Mouse (Mus musculus): ENCODE measurements around the gene Gm26620. TPM values are rescaled to one million over a fixed set of nuclear protein-coding genes. Genes with fewer than 3 reads are reported as not detected.

Gm26620 gene
- 0.59 and 1.3 TPM in 2 replicates for polyA plus RNA-seq (2015; fragmentation: Nextera tagmentation; extraction: Ambion mirVana)

DNA sequence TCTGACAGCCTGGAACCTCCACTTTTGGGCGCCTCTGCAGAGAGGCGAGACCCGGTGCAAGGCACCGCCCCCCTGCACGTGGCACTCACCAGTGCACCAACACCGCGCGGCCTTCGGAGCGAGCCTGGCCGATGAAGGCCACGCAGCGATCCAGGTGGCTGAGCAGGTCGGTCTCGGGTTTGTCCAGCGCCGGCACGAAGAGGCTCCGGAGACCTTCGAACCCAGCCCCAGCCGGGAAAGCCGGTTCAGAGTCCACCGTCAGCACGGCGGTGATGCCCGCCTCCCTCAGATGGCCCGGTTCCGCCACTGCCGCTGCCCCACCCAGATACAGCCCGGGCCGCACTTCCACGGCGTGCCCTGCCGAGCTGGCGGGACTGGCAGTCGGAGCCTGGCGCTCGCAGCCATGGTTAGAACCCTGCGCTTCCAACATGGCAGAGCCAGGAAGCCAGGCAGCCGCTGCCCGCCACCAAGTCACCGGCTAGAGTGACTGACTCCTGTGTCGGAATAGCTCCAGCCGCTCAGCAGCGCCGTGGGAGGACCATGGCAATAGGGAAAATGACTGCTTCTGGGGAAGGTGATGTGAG lies at the start of gene Gm26620, which contains the start of gene Dusp12:
TSS of gene Gm26620 (plus strand) at position 88 of the 584 bp plus-strand sequence.
TSS of gene Dusp12 (minus strand) at position 563 of the 584 bp plus-strand sequence.
- peak; percentile 96 for ATAC-seq
- peak within 1 kb of the TSS; percentile 73 for H3K4me2 ChIP-seq (ENCODE audit: low read length)
- H3K4me1 ChIP-seq (ENCODE audit: control insufficient read depth, insufficient read depth, low read depth, low read length), result peaks cover 12% of the 10 kb centered on the region
- H3K4me3 ChIP-seq (ENCODE audit: low read length), result peak within 1 kb of the TSS; percentile 86
- no peaks in the 10 kb centered on the region for H3K27me3 ChIP-seq (replicated peaks; ENCODE audit: control insufficient read depth, insufficient read depth, low read length)
- peak within 1 kb of the TSS; percentile 87 for H3K27ac ChIP-seq (ENCODE audit: low read depth, low read length)
- WGBS, result 1% methylated on average over 45 of the region's 46 CpGs
- peak within 1 kb of the TSS; percentile 96 for H3K9ac ChIP-seq (ENCODE audit: low read depth, low read length)
- no peaks in the 10 kb centered on the region for H3K9me3 ChIP-seq (ENCODE audit: control insufficient read depth, low read length)
- H3K36me3 ChIP-seq (ENCODE audit: control insufficient read depth, insufficient read depth, low read length), result peaks cover 10% of the 10 kb centered on the region

DNA sequence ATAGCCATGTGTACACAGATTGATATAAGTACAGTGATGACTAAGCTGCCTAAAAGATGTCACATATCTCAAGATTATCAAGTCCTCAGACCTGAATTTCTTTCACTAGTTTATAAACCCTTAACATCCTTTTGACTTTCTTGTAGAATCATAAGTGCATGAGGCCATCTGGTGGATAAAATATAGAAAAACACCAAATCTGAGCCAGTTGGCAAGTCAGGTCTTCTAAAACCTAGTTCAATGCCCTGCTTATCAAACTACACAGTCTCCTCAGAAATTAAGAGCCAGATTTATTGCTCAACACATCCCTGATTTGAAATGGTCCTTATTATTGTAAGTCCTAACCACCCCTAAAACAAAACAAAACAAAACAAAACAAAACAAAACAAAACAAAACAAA lies 45.2 kb upstream of the Gm26620 start:
- Histone ChIP-seq H3K9me3 (ENCODE audit: control insufficient read depth, low read length) (no peaks in the 10 kb centered on the region), H3K9ac (ENCODE audit: low read depth, low read length) (no peak overlapping the region), H3K36me3 (ENCODE audit: control insufficient read depth, insufficient read depth, low read length) (peaks cover 2% of the 10 kb centered on the region; the same call in 1 of the 2 replicates), H3K4me2 (ENCODE audit: low read length) (no peak overlapping the region), H3K4me1 (ENCODE audit: control insufficient read depth, insufficient read depth, low read depth, low read length) (no peaks in the 10 kb centered on the region), H3K27ac (ENCODE audit: low read depth, low read length) (no peak overlapping the region), H3K4me3 (ENCODE audit: low read length) (no peak overlapping the region), H3K27me3 (replicated peaks; ENCODE audit: control insufficient read depth, insufficient read depth, low read length) (no peaks in the 10 kb centered on the region)
- ATAC-seq, result no peak

DNA sequence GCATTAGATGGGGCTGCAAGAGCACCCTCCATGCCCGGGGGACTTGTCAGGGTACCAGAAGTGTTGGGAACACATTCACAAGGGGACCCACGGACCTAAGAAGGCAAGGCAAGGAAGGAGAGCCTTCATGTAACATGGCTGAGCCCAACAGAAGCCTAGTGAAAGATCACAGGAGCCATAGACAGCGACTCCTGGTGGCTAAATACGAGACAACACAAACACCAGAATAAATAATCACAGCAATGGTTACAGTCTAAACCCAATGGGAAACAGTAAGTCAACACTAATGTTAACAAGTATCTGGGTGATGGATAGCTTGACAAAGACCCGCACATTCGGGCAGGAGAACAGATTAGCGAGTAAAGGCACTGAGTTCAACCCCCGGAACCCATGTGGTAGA lies 40.5 kb upstream of the Gm26620 start:
- Histone ChIP-seq H3K9me3 (ENCODE audit: control insufficient read depth, low read length) (no peaks in the 10 kb centered on the region), H3K27me3 (replicated peaks; ENCODE audit: control insufficient read depth, insufficient read depth, low read length) (no peaks in the 10 kb centered on the region), H3K36me3 (ENCODE audit: control insufficient read depth, insufficient read depth, low read length) (peaks cover 5% of the 10 kb centered on the region), H3K4me1 (ENCODE audit: control insufficient read depth, insufficient read depth, low read depth, low read length) (no peaks in the 10 kb centered on the region), H3K9ac (ENCODE audit: low read depth, low read length) (no peak overlapping the region), H3K4me2 (ENCODE audit: low read length) (no peak overlapping the region), H3K27ac (ENCODE audit: low read depth, low read length) (no peak overlapping the region), H3K4me3 (ENCODE audit: low read length) (no peak overlapping the region)
- WGBS, result 58% methylated on average over 8 of the region's 8 CpGs
- ATAC-seq, result no peak

DNA sequence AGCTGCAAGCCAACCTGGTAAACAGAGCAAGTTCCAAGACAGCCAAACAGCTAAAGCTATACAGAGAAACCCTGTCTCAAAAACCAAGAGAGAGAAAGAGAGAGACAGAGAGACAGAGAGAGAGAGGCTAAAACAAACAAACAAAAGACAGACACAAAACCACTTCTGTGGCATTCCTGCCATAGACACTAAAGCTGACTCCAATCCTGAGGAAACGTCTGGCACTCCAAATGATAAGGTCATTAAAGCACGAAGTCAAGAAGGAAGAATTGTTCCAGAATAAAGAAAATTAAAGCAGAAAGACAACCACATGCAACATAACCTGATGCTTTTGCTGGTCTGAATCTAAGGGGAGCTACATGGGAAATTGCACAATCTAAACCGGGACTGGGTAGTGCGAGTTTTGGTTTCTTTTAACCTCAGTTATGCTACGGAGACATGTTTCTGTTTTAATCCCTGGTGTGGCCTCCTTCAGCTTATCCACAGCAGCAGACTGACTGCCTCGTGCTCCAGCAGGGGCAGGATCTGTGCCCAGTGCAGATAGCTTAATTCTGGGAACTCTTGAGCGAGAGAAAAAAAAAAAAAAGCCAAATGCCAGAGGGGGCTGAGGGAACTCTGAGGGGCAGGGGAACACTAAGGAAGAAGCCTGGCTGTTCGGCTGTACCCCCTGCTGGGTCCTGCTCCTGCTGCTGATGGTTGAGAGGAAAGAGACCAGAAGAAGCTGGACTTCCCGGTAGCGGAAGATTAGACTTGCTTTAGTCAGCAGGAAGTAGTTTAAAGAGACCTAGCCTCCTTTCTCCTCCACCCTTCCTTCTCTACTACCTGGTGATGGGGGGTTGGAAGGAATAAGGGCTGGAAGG lies 39.2 kb upstream of the Gm26620 start:
- Histone ChIP-seq H3K9me3 (ENCODE audit: control insufficient read depth, low read length) (no peaks in the 10 kb centered on the region), H3K36me3 (ENCODE audit: control insufficient read depth, insufficient read depth, low read length) (peaks cover 3% of the 10 kb centered on the region), H3K4me1 (ENCODE audit: control insufficient read depth, insufficient read depth, low read depth, low read length) (no peaks in the 10 kb centered on the region), H3K9ac (ENCODE audit: low read depth, low read length) (no peak overlapping the region), H3K4me2 (ENCODE audit: low read length) (no peak overlapping the region), H3K4me3 (ENCODE audit: low read length) (no peak overlapping the region), H3K27ac (ENCODE audit: low read depth, low read length) (no peak overlapping the region), H3K27me3 (replicated peaks; ENCODE audit: control insufficient read depth, insufficient read depth, low read length) (no peaks in the 10 kb centered on the region)
- no peak for ATAC-seq
- 53% methylated on average over 10 of the region's 10 CpGs for WGBS

DNA sequence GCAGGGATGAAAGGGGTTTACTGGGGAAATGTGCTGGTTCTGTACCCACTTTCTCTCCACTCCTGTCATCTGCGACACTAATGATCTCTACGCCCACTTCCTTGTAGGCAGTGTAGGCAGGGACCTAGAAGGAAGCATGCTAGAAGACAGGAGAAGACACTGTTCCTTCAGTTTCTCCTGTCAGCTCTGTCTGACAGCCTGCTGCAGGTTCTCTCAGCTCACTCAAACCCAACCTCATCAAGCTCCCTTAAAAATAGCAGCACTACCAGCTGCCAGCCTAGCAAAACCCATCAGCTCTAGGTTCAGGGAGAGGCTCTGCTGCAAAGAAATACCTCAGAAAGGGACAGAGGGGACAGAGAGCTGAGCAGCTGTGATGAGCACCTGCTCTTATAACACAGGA lies 34.9 kb upstream of the Gm26620 start:
- Histone ChIP-seq H3K9ac (ENCODE audit: low read depth, low read length) (no peak overlapping the region), H3K27ac (ENCODE audit: low read depth, low read length) (no peak overlapping the region), H3K4me3 (ENCODE audit: low read length) (no peak overlapping the region), H3K27me3 (replicated peaks; ENCODE audit: control insufficient read depth, insufficient read depth, low read length) (no peaks in the 10 kb centered on the region), H3K36me3 (ENCODE audit: control insufficient read depth, insufficient read depth, low read length) (peaks cover 8% of the 10 kb centered on the region), H3K9me3 (ENCODE audit: control insufficient read depth, low read length) (no peaks in the 10 kb centered on the region), H3K4me2 (ENCODE audit: low read length) (no peak overlapping the region), H3K4me1 (ENCODE audit: control insufficient read depth, insufficient read depth, low read depth, low read length) (no peaks in the 10 kb centered on the region)
- ATAC-seq, result no peak
- 97% methylated on average over 2 of the region's 2 CpGs for WGBS

DNA sequence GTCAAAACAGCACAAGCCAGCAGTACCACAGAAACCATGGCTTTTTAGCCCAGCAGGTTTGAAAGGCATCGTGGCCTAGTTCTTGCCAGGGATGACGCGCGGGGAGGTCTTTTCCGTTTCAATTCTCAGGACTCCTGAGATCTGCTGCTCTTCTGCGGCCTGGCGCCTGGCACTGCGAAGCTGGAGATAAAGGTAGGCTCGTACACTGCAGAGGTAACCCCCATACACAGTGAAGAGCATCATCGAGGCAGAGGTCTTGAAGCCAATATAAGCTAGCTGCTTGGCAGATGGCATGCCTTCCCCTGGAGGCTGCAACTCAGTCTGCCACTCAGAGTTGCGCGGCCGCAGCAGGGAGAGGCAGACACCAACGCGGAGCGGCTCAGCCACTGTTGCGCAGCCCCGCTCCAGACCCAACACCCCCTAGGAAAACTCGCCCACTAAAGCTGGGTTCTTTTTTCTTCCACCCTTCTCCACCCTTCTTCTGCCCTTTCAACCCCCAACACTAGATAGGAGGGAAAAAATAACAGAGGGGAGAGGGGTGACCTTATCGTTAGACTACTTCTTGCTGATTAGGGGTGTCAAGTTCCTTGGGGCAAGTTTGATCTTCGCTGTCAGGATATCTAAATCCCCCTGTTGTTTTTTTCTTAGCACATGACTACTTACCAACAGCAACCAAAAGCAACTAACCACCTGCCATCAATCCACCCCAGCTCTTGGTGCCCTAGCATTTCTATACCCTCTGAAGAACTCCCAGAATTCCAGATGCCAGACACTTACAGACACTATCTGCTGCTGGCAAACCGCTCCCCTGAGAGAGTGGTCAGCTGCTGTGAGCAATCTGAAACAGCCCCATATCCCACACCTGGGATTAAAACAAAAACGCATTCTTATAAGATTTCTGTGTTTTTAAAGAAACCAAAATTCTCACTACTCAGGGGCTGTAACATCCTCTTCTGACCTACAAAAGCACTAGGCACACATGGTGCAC lies 33.9 kb upstream of the Gm26620 start:
- H3K9ac ChIP-seq (ENCODE audit: low read depth, low read length), result no peak overlapping the region
- no peak overlapping the region for H3K4me2 ChIP-seq (ENCODE audit: low read length)
- ATAC-seq, result no peak
- H3K36me3 ChIP-seq (ENCODE audit: control insufficient read depth, insufficient read depth, low read length), result peaks cover 8% of the 10 kb centered on the region
- H3K4me1 ChIP-seq (ENCODE audit: control insufficient read depth, insufficient read depth, low read depth, low read length), result no peaks in the 10 kb centered on the region
- 91% methylated on average over 23 of the region's 23 CpGs for WGBS
- H3K27ac ChIP-seq (ENCODE audit: low read depth, low read length), result no peak overlapping the region
- H3K4me3 ChIP-seq (ENCODE audit: low read length), result no peak overlapping the region
- H3K27me3 ChIP-seq (replicated peaks; ENCODE audit: control insufficient read depth, insufficient read depth, low read length), result no peaks in the 10 kb centered on the region
- H3K9me3 ChIP-seq (ENCODE audit: control insufficient read depth, low read length), result no peaks in the 10 kb centered on the region

DNA sequence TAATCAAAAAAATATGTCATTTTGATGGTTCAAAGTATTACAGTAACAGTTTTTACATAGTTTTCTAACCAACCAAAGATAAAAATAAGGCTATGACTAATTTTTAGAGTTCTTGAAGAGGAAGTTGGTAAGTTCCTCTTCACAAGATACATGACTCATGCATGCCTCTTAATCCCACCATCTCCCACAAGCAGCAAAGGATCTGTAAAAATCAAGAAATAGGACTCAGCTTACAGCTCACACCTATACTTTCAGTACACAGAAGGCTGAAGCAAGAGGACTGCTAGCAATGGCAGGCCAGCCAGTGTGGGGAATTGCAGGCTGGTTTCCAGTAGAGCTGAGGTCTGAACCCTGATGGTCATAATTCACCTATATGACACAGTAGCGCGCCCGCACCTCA lies 31.3 kb upstream of the Gm26620 start:
- no peak overlapping the region for H3K4me3 ChIP-seq (ENCODE audit: low read length)
- no peak overlapping the region for H3K9ac ChIP-seq (ENCODE audit: low read depth, low read length)
- no peaks in the 10 kb centered on the region for H3K4me1 ChIP-seq (ENCODE audit: control insufficient read depth, insufficient read depth, low read depth, low read length)
- no peaks in the 10 kb centered on the region for H3K9me3 ChIP-seq (ENCODE audit: control insufficient read depth, low read length)
- H3K36me3 ChIP-seq (ENCODE audit: control insufficient read depth, insufficient read depth, low read length), result peaks cover 6% of the 10 kb centered on the region
- H3K27ac ChIP-seq (ENCODE audit: low read depth, low read length), result no peak overlapping the region
- WGBS, result 92% methylated on average over 3 of the region's 3 CpGs
- no peak for ATAC-seq
- H3K4me2 ChIP-seq (ENCODE audit: low read length), result no peak overlapping the region
- H3K27me3 ChIP-seq (replicated peaks; ENCODE audit: control insufficient read depth, insufficient read depth, low read length), result no peaks in the 10 kb centered on the region

DNA sequence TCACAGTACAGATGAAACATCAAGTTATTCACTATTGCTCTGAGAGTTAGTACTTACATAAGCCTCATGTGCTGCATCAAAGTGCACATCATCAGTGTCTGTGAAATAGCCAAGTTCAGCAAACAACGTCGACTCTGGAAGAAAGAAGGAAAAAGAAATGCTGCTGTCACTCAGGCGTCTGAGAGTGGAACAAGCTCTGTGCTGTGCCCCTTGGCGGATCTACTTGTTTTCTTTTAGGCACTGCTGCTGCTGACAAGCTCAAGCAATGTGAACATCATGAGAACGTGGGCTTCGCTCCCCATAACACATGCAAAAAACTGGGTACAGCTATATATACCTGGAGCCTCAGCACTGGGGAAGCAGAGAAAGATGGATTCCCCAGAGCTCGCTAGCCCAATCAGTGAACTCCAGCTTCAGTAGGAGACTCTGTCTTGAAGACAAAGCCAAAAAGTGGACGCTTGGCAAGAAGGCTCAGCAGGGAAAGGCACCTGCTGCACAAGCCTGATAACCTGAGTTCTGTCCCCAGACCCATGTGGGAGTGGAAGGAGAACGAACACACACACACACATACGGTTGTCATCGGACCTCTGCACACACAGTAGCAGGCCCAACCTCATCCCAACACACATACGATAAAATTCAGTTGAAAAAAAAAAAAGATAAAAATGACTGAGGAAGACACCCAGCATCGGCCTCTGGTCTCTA lies 29.7 kb upstream of the Gm26620 start:
- Histone ChIP-seq H3K4me3 (ENCODE audit: low read length) (no peak overlapping the region), H3K36me3 (ENCODE audit: control insufficient read depth, insufficient read depth, low read length) (peaks cover 6% of the 10 kb centered on the region), H3K4me2 (ENCODE audit: low read length) (no peak overlapping the region), H3K9ac (ENCODE audit: low read depth, low read length) (no peak overlapping the region), H3K27me3 (replicated peaks; ENCODE audit: control insufficient read depth, insufficient read depth, low read length) (no peaks in the 10 kb centered on the region), H3K4me1 (ENCODE audit: control insufficient read depth, insufficient read depth, low read depth, low read length) (no peaks in the 10 kb centered on the region), H3K9me3 (ENCODE audit: control insufficient read depth, low read length) (no peaks in the 10 kb centered on the region), H3K27ac (ENCODE audit: low read depth, low read length) (no peak overlapping the region)
- no peak for ATAC-seq
- 87% methylated on average over 13 of the region's 13 CpGs for WGBS
